Mouse (Mus musculus) gastrocnemius, postnatal 25 days (tissue): ENCODE data around the gene Dock9. TPM values are rescaled to one million over a fixed set of nuclear protein-coding genes. Genes with fewer than 3 reads are reported as not detected.

Source experiments
- DNase-seq: peaks from one replicate; pipeline ENCODE4 v3.0.0; 2022
- total RNA-seq, 2 experiments: library from RNA; stranded (reverse); gene quantifications; 1 replicate in 1 of 2; 2 replicates in 1 of 2; pipeline ENCODE4 v1.2.3; 2021

The Dock9 gene
- total RNA-seq, 2 experiments from 2014 or later = 14.5 to 17.2 TPM

DNA sequence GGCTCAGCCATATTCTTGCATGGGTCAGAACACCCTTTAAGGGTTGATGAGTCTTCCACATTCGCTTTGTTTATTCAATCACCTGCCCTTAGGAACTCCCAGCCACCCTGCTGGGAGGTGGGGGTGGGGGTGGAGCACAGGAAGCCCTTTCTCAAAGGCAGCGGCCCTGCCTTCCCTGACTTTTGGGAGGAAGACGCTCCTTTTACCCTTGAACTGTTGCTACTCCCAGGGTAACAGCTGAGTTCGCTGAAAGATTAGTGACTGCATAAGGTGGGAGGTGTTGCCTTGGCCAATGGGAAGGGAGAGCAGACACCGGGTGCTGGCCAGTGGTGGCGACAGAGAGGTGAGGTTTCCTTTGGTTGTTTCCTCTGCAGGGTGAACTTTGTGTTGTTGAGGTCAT lies 291.3 kb downstream of the Dock9 start:
- DNase-seq = no peak

GRCm38 (mm10) chr14:121505485-121505860 lies 292.2 kb downstream of the Dock9 start:
- DNase-seq = no peak

- no peak for DNase-seq
Observed at GRCm38 (mm10) chr14:121504781-121505484, 292.7 kb downstream of the Dock9 start, which contains the start of gene Slc15a1. TSS of gene Slc15a1 (minus strand) at chr14:121505252.

- no peak for DNase-seq
Observed at GRCm38 (mm10) chr14:121500577-121500976, 297.1 kb downstream of the Dock9 start.

DNA sequence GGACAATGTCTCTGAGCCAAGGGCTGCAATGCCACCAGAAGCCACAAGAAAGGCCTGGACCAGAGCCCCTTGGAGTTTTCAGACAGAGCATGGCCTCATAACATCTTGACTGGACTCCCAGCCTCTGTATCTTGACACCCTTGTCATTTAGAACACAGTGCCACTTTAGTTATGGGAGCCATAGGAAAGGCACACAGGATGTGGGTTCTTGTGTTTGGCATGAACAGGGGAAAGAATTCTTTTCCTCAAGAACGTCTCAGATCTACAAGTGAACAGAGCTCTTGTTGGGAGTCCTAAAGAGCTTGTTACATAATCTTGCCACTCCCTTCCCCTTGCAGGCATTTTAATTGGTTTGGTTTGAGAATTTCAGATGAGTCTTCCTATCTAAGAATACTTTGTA lies 297.9 kb downstream of the Dock9 start:
- DNase-seq = no peak

DNA sequence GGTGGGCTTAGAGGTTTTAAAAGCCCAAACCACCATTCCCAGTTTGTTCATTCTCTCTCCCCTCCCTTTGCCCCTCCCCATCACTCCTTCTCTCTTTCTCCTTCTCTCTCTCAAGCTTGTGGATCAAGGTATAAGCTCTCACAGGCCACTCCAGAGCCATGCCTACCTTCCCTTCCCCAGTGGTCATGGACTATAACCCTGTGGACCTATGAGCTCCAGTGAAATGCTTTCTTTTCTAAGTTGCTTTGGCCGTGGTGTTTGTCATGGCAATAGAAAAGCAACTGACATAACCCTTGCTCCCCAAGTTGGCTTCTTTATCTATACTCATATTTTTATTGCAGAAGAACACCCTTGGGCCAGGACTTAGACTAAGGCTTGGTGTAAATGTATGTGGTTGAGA lies 299.8 kb downstream of the Dock9 start:
- no peak for DNase-seq

DNA sequence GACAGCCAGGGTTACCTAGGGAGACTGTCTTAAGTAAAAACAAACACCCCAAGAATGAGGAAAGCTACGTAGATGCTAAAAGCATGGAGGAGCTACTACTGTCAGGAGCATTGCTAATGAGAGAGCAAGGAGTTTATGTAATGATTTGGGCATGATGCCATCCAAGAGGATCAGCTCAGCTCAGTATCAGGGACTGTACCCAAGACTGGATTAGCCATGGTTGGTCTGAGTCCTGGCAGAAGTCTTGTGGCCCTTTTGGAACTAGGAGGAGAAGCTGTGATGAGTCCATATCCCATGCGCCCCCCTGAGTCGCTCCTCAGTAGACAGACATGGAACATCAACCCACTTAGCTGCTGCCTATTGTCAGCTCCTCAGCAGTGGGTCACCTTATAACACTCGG lies 301.9 kb downstream of the Dock9 start:
- DNase-seq = no peak

GRCm38 (mm10) chr14:121495120-121495519 lies 302.5 kb downstream of the Dock9 start:
- no peak for DNase-seq

DNA sequence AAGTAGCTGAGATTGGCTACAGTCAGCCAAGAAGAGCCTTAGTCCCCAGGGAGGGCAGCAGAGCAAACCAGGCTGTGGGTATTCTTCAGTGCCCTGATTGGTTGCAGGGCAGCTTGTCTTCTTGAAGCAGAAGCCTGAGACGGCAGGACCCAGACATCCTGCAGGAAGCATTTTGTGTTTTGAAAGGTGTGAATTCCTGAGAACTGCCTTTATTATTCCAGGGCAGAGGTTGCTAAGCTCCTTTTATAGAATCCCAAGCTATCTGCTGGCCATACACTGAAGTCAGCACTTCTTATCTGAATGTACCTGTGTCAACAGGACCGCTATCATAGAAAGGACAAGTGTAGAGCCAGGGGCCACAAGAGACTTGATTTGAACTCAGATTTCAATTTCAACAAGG lies 303.4 kb downstream of the Dock9 start:
- DNase-seq = no peak

GRCm38 (mm10) chr14:121493712-121494111 lies 303.9 kb downstream of the Dock9 start:
- DNase-seq = no peak

DNA sequence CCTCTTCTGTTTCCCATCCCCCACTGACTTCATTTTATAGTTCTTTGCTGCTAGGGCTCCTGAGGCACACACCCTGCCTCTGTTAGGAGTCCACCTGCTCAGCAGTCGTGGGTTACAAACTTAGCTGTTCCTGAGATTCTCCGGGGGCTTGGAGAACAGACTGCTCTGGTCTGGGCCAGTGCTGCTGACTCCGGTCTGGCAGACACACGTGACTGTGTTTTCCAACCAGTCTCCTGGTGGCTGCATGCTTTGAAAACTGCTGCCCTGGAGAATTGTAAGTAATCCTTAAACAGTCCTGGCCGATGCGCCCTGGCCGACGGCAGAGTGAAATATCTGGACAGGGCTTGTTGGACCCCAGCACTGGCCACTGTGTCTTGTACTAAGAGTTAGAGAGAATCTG lies 305.3 kb downstream of the Dock9 start:
- DNase-seq = peak; percentile 16

Other genes with a start within 250 kb of the Dock9 start
- gene Ubac2, start 80.8 kb upstream of the Dock9 start, total RNA-seq = 10 to 100 TPM; 22.9 to 24.4 TPM
- not detected for gene Gpr18, start 117.9 kb upstream of the Dock9 start, total RNA-seq
- gene Gpr183, start 167.4 kb upstream of the Dock9 start, total RNA-seq = under 1 TPM; 0.38 to 0.43 TPM
- not detected for gene Timm8a2, start 236.8 kb upstream of the Dock9 start, total RNA-seq